Mouse (Mus musculus) kidney, postnatal 0 days (tissue): ENCODE data around the gene Pla2g4b. TPM values are rescaled to one million over a fixed set of nuclear protein-coding genes. Genes with fewer than 3 reads are reported as not detected.

Source experiments
- ATAC-seq: fragments of 200-750 bp; cut with Nextera tagmentation; replicated peaks from 2 replicates; pipeline ENCODE4 v1.8.0; 2017; ENCODE audit warnings: low read depth, moderate number of reproducible peaks, moderate TSS enrichment, moderate library complexity; ENCODE audit not compliant: low FRiP score
- DNase-seq: peaks from one replicate; pipeline ENCODE4 v3.0.0-alpha.2; 2016; ENCODE audit warnings: low spot score
- H3K27ac ChIP-seq: fragments of 300-500 bp; sonication (generic); 2 replicates; pipeline ENCODE4 v1.5.1; 2014; ENCODE audit warnings: mild to moderate bottlenecking
- H3K27me3 ChIP-seq: fragments of 300-500 bp; sonication (generic); 2 replicates; pipeline ENCODE4 v1.6.1; 2014; ENCODE audit warnings: low read length, mixed read lengths; ENCODE audit not compliant: insufficient read depth
- H3K36me3 ChIP-seq: fragments of 300-500 bp; sonication (generic); 2 replicates; pipeline ENCODE4 v1.6.1; 2014; ENCODE audit warnings: low read length, mixed read lengths; ENCODE audit not compliant: insufficient read depth
- H3K4me1 ChIP-seq: fragments of 300-500 bp; sonication (generic); replicated peaks from 2 replicates; pipeline ENCODE4 v1.6.1; 2014; ENCODE audit warnings: antibody characterized with exemption, low read length, mixed read lengths; ENCODE audit not compliant: insufficient read depth
- H3K4me2 ChIP-seq: fragments of 300-500 bp; sonication (generic); 2 replicates; pipeline ENCODE4 v1.6.1; 2014; ENCODE audit warnings: mild to moderate bottlenecking, low read length, moderate library complexity, mixed read lengths
- H3K4me3 ChIP-seq: fragments of 300-500 bp; sonication (generic); replicated peaks from 2 replicates; pipeline ENCODE4 v1.5.1; 2014; ENCODE audit warnings: low read depth, low read length
- H3K9ac ChIP-seq: fragments of 300-500 bp; sonication (generic); 2 replicates; pipeline ENCODE4 v1.6.1; 2014; ENCODE audit warnings: low read depth, low read length
- H3K9me3 ChIP-seq: fragments of 300-500 bp; sonication (generic); replicated peaks from 2 replicates; pipeline ENCODE4 v1.6.1; 2016; ENCODE audit warnings: low read length, inconsistent platforms, mixed read lengths
- CTCF ChIP-seq: IDR thresholded peaks from 2 replicates; pipeline ENCODE4 v1.5.1; 2016; ENCODE audit warnings: antibody characterized with exemption, low read depth, mild to moderate bottlenecking, moderate library complexity
- WGBS: fragments of 180-500 bp; shearing (Covaris S2); extraction: QIAGEN DNeasy Blood & Tissue Kit; methylation state at CpG from one replicate; pipeline ENCODE4 v1.1.7; 2014; 5-methylcytosine and 5-hydroxymethylcytosine counted together
- polyA plus RNA-seq: library from polyadenylated mRNA; unstranded; fragments of >200 nt; fragmentation: Nextera tagmentation; extraction: Ambion mirVana; gene quantifications from 2 replicates; pipeline ENCODE4 v1.2.1, GENCODE M21; 2015

Gene Pla2g4b
- polyA plus RNA-seq, 1 experiment from 2014 or later, result 0.29 TPM

DNA sequence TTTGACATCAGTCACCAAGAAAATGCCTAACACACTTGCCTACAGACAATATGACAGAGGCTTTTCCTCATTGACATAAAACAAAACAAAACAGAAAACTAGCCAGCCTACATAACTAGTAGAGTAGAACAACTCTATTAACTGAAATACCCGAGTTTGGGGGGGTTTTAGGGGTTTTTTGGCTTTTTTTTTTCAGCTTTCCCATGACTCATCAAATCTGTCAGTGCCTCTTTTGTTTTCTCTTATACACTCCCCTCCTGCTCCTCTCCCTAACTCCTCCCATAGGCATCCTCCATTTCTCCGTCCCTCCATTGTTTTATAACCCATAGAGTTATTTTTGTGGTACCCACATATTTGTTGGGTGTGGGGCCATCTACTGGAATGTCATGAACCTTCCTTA is 39.7 kb upstream of the Pla2g4b start:
- no peak for ATAC-seq
- no peak overlapping the region for H3K27ac ChIP-seq
- 0 out of 2 replicates have a peak, but pooled peaks cover 6% of the 10 kb centered on the region for H3K4me1 ChIP-seq
- 54% methylated on average over 2 of the region's 2 CpGs for WGBS
- no peak for TF ChIP-seq CTCF
- no peak for DNase-seq
- H3K4me2 ChIP-seq, result no peak overlapping the region
- H3K4me3 ChIP-seq, result no peak overlapping the region
- H3K27me3 ChIP-seq, result no peaks in the 10 kb centered on the region
- no peaks in the 10 kb centered on the region for H3K9me3 ChIP-seq
- 0 out of 2 replicates have a peak, but pooled peaks cover 3% of the 10 kb centered on the region for H3K36me3 ChIP-seq
- H3K9ac ChIP-seq, result no peak overlapping the region

DNA sequence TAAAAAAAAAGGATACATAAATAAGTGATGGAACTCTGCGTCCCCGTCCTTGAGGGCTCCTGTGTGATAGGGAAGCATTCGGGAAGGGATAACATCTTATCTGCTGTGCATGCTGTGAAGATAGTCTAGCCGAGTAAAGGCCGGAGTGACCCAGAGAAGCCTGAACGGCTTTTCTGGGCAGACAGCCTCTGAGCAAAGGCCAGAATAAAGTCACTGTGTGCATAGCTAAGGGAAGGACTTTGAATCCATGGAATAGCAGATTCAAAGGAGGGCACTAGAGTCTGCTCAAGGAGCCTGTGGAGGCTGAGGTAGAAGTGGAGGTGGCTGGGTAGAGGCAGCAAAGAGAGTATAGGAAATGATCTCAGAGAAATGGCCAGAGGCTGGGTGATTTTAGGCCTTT is 38.4 kb upstream of the Pla2g4b start:
- DNase-seq (no peak), ATAC-seq (peak; percentile 50; the same call in 1 of the 2 replicates)
- Histone ChIP-seq H3K9me3 (no peaks in the 10 kb centered on the region), H3K36me3 (0 out of 2 replicates have a peak, but pooled peaks cover 3% of the 10 kb centered on the region), H3K27me3 (no peaks in the 10 kb centered on the region), H3K4me3 (no peak overlapping the region), H3K27ac (peak overlapping the region; percentile 93), H3K9ac (no peak overlapping the region), H3K4me1 (0 out of 2 replicates have a peak, but pooled peaks cover 6% of the 10 kb centered on the region), H3K4me2 (no peak overlapping the region)
- no peak for TF ChIP-seq CTCF
- 78% methylated on average over 6 of the region's 6 CpGs for WGBS

DNA sequence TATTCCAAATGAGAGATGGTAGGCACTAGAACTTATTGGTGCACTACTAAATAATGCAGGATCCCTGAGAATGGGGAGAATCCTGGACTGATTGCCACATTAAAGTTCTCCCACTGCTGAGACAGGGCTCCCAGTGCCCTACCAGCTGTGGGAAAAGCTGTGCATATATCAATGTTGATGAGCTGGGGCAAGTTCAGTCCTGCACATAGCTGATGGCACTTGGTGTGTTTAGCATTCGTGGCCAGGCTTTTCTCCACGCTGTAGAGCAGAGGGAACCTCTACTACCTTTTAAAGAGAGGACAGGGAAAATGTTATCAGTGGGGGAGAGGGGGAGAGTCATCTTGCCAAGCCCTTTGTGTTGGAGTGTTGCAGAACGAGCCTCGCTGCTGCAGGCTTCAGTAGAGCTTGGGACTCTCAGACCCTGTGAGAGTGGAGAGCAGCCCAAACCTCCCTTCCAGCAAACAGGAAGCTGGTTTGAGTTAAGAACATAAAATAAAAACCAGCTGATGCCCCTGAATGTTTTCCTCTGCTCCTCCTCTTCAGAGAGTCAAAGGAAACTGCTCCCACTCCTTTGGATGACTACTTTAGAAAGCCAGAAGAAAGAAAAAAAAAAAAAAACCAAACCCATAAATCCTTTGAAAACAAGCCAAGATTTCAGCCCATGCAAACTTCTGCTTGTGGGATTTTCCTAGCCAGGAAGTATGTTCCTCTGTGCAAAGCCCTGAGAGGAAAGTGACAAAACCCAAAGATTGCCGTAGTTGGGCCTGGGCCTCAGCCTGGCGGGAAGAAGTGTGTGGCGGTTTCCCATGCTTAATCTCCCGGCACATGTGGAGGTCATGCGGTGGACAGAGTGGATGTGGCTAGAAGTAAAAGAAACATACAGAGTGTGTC is 37.6 kb upstream of the Pla2g4b start:
- Histone ChIP-seq H3K4me2 (peak overlapping the region; percentile 11; the same call in 1 of the 2 replicates), H3K4me3 (no peak overlapping the region), H3K27ac (peak overlapping the region; percentile 93), H3K27me3 (no peaks in the 10 kb centered on the region), H3K4me1 (0 out of 2 replicates have a peak, but pooled peaks cover 6% of the 10 kb centered on the region), H3K36me3 (0 out of 2 replicates have a peak, but pooled peaks cover 3% of the 10 kb centered on the region), H3K9me3 (no peaks in the 10 kb centered on the region), H3K9ac (no peak overlapping the region)
- ATAC-seq (no peak), DNase-seq (peak; percentile 90)
- WGBS, result 34% methylated on average over 9 of the region's 9 CpGs
- no peak for TF ChIP-seq CTCF

DNA sequence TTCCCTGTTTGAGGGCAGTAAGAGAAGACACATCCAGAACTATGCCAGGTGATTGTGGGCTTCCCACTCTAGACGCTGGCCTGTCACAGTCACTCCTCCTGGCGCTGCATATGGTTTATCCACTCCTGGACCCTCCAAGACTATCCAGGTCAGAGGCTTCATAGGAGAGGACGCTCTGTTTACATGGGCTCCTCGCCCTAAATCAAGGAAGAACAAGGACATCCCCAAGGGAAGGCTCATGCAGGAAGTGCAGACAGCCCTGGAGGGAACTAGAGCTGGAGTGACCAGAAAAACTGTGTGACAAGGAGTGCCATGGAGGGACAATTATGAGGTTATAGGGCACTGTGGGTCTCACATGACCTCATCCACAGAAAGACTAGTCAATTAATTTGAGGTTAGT is 35.9 kb upstream of the Pla2g4b start:
- H3K27me3 ChIP-seq, result no peaks in the 10 kb centered on the region
- 69% methylated on average over 4 of the region's 4 CpGs for whole genome bisulfite sequencing
- no peak for TF ChIP-seq CTCF
- 0 out of 2 replicates have a peak, but pooled peaks cover 3% of the 10 kb centered on the region for H3K36me3 ChIP-seq
- H3K4me1 ChIP-seq, result peaks cover 12% of the 10 kb centered on the region; the same call in 1 of the 2 replicates
- H3K4me3 ChIP-seq, result no peak overlapping the region
- ATAC-seq (no peak), DNase-seq (no peak)
- 0 out of 2 replicates have a peak overlapping the region, but pooled peaks have one; percentile 93 for H3K27ac ChIP-seq
- H3K9ac ChIP-seq, result no peak overlapping the region
- no peak overlapping the region for H3K4me2 ChIP-seq
- no peaks in the 10 kb centered on the region for H3K9me3 ChIP-seq

DNA sequence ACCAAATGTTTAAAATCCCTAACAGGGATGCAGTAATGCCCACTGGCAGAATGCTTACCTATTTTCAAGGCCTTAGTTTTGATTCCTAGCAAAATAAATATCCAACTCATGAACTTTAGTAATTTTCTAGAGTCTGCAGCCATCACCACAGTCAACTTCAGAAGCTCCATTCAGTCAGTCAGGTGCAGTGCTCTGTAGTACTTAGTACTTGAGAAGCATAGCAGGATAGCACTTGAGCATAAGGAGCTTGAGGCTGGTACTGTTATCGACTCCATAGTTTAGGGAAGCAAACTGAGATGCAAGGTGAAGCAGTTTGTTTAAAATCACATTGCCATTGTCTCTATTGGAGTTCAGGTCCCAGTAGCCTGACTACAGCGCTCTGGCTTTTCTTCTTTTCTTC is 33.5 kb upstream of the Pla2g4b start:
- H3K36me3 ChIP-seq, result 0 out of 2 replicates have a peak, but pooled peaks cover 2% of the 10 kb centered on the region
- H3K9me3 ChIP-seq, result no peaks in the 10 kb centered on the region
- no peak overlapping the region for H3K4me3 ChIP-seq
- no peaks in the 10 kb centered on the region for H3K27me3 ChIP-seq
- H3K4me1 ChIP-seq, result peaks cover 12% of the 10 kb centered on the region; the same call in 1 of the 2 replicates
- H3K4me2 ChIP-seq, result no peak overlapping the region
- H3K9ac ChIP-seq, result no peak overlapping the region
- TF ChIP-seq CTCF, result no peak
- H3K27ac ChIP-seq, result no peak overlapping the region
- DNase-seq, result no peak
- no peak for ATAC-seq
- 96% methylated on average over 2 of the region's 2 CpGs for WGBS

DNA sequence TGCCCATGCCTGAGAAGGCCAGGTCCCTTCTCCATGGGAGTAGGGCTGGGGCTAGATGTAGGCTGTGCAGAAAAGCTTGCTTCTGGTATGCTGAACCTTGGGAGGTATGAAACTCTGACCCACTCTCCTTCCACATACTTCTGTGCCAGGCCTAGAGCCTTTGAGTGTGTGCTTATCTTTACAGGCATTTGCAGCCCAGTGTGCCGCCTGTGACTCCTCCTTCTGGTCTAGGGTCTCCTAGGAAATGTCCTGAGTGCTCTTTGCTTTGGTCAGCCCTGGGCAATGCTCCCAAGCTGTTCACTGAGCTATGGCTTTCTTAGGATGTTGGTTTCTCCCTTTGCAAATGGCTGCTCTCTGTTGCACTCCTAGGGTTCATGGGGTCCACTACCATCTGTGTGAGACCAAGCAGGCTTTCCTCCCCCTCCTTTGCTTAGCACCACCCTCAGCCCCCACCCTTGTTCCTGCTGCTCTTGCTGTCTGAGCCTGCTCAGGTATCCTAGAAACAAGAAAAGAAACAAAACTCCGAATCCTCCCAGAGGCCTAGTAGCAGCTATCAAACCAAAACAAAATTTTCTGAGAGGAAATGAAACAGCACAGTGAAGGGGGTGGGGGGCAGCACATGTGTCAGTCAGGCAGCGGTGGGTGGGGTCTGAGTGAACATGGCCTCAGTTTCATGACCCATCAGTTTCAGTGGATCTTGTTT is 32.2 kb upstream of the Pla2g4b start:
- DNase-seq, result peak; percentile 58
- H3K36me3 ChIP-seq, result 0 out of 2 replicates have a peak, but pooled peaks cover 2% of the 10 kb centered on the region
- H3K4me2 ChIP-seq, result no peak overlapping the region
- peaks cover 12% of the 10 kb centered on the region; the same call in 1 of the 2 replicates for H3K4me1 ChIP-seq
- 40% methylated on average over 3 of the region's 3 CpGs for WGBS
- H3K9me3 ChIP-seq, result no peaks in the 10 kb centered on the region
- H3K9ac ChIP-seq, result no peak overlapping the region
- TF ChIP-seq CTCF, result no peak
- no peaks in the 10 kb centered on the region for H3K27me3 ChIP-seq
- ATAC-seq, result peak; percentile 65; the same call in 1 of the 2 replicates
- peak overlapping the region; percentile 31; the same call in 1 of the 2 replicates for H3K27ac ChIP-seq
- no peak overlapping the region for H3K4me3 ChIP-seq
